Mouse (Mus musculus): Measurements from ENCODE around the gene Ddb1. TPM values are rescaled to one million over a fixed set of nuclear protein-coding genes. Genes with fewer than 3 reads are reported as not detected.

Ddb1 gene
- polyA plus RNA-seq, 1 experiment from 2014 or later: 251 TPM

DNA sequence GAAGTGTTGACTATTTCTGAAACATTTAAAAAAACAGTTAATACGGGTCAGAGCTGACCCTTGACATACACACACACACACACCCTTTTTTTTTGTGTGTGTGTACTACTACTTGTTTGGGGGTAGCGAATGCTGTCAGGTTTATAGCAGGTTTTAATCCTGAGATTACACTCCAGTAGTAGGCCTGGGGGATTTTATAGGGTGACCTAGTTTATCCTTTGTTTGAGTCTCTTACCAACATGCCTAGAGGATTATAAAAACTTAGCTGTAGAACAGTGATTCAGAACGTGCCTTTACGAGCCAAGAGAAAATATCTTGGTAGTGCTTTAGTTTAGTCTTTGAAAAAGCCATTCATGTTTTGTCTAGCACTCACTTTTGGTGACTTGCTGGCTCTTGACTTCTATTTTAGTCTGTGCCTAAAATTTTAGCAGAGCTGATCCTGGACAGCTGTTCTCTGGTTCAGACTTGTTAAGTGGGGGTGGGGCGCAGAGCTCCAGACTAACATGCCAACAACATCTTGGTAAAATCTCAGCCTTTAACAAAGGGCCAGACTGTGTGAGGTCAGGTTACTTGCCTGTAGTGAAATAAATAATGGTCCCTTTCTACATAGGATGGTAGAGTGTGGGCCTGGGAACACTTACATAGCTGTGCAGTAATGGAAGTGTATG is 3.6 kb downstream of the Ddb1 start:
- no peak overlapping the region for H3K4me3 ChIP-seq (ENCODE audit: control insufficient read depth in 1 of 2, insufficient read depth in 1 of 2, low read depth in 1 of 2, low read length in 2 of 2)
- H3K27me3 ChIP-seq (ENCODE audit: control insufficient read depth, insufficient read depth, low read length): no peaks in the 10 kb centered on the region
- no peak overlapping the region for H3K4me2 ChIP-seq (ENCODE audit: low read length)
- H3K36me3 ChIP-seq (ENCODE audit: control insufficient read depth, insufficient read depth, low read length): peaks cover 71% of the 10 kb centered on the region
- H3K4me1 ChIP-seq (ENCODE audit: control insufficient read depth in 2 of 2, insufficient read depth in 2 of 2, low read length in 2 of 2): peaks cover 10 to 29% of the 10 kb centered on the region in 2 experiments
- no peak overlapping the region for H3K27ac ChIP-seq (replicated peaks in 1 of 2; ENCODE audit: control insufficient read depth in 1 of 2, insufficient read depth in 1 of 2, low read depth in 2 of 2, low read length in 2 of 2)
- H3K9me3 ChIP-seq (ENCODE audit: control insufficient read depth, low read length): no peaks in the 10 kb centered on the region
- no peak for ATAC-seq (ENCODE audit: insufficient number of reproducible peaks, insufficient read depth, low FRiP score, low read depth)
- 75% methylated on average over 5 of the region's 5 CpGs for WGBS
- H3K9ac ChIP-seq (ENCODE audit: low read length): no peak overlapping the region

- Histone ChIP-seq H3K36me3 (ENCODE audit: control insufficient read depth, insufficient read depth, low read length) (peaks cover 22% of the 10 kb centered on the region), H3K27me3 (ENCODE audit: control insufficient read depth, insufficient read depth, low read length) (no peaks in the 10 kb centered on the region), H3K4me2 (ENCODE audit: low read length) (peak within 1 kb of the TSS; percentile 99), H3K9ac (ENCODE audit: low read length) (peak within 1 kb of the TSS; percentile 71), H3K4me1 (ENCODE audit: control insufficient read depth in 2 of 2, insufficient read depth in 2 of 2, low read length in 2 of 2) (peaks cover 3 to 18% of the 10 kb centered on the region in 2 experiments; a peak in 3 of 4 replicates), H3K27ac (replicated peaks in 1 of 2; ENCODE audit: control insufficient read depth in 1 of 2, insufficient read depth in 1 of 2, low read depth in 2 of 2, low read length in 2 of 2) (no peak within 1 kb of the TSS), H3K4me3 (ENCODE audit: control insufficient read depth in 1 of 2, insufficient read depth in 1 of 2, low read depth in 1 of 2, low read length in 2 of 2) (peak within 1 kb of the TSS; percentile 49 to 51), H3K9me3 (ENCODE audit: control insufficient read depth, low read length) (no peaks in the 10 kb centered on the region)
- WGBS: 2% methylated on average over 32 of the region's 32 CpGs
- ATAC-seq (ENCODE audit: insufficient number of reproducible peaks, insufficient read depth, low FRiP score, low read depth): peak; percentile 52; the same call in 1 of the 2 replicates
Observed at GRCm38 (mm10) chr19:10634106-10634871, 29.2 kb downstream of the Ddb1 start, which contains the start of gene Vwce. Gene Vwce, plus strand, starts transcription at chr19:10634213.

GRCm38 (mm10) chr19:10634872-10635318 is 29.8 kb downstream of the Ddb1 start:
- Histone ChIP-seq H3K27ac (replicated peaks in 1 of 2; ENCODE audit: control insufficient read depth in 1 of 2, insufficient read depth in 1 of 2, low read depth in 2 of 2, low read length in 2 of 2) (no peak overlapping the region), H3K27me3 (ENCODE audit: control insufficient read depth, insufficient read depth, low read length) (no peaks in the 10 kb centered on the region), H3K4me2 (ENCODE audit: low read length) (peak overlapping the region; percentile 99), H3K4me1 (ENCODE audit: control insufficient read depth in 2 of 2, insufficient read depth in 2 of 2, low read length in 2 of 2) (peaks cover 3 to 18% of the 10 kb centered on the region in 2 experiments; a peak in 3 of 4 replicates), H3K36me3 (ENCODE audit: control insufficient read depth, insufficient read depth, low read length) (peaks cover 16% of the 10 kb centered on the region), H3K9ac (ENCODE audit: low read length) (peak overlapping the region; percentile 71), H3K4me3 (ENCODE audit: control insufficient read depth in 1 of 2, insufficient read depth in 1 of 2, low read depth in 1 of 2, low read length in 2 of 2) (peak overlapping the region; percentile 49 to 51), H3K9me3 (ENCODE audit: control insufficient read depth, low read length) (no peaks in the 10 kb centered on the region)
- peak; percentile 58 for ATAC-seq (ENCODE audit: insufficient number of reproducible peaks, insufficient read depth, low FRiP score, low read depth)
- 2% methylated on average over 21 of the region's 21 CpGs for WGBS

DNA sequence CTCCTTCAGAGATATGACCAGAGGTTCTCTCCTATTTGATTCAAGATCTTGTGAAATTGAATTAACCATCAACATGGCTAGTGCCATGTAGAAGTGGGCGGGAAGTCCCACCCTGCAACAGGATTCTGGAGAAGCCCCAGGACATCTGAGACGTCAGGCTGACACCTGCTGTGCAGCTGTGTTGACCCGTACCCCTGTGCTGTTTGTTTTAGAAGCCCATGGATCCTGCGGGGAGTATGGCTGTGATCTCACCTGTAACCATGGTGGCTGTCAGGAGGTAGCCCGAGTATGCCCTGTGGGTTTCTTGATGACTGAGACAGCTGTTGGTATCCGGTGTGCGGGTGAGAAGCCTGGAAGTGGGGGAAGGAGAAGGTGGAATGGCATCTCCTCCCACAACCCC is 32.7 kb downstream of the Ddb1 start:
- Histone ChIP-seq H3K9me3 (ENCODE audit: control insufficient read depth, low read length) (no peaks in the 10 kb centered on the region), H3K36me3 (ENCODE audit: control insufficient read depth, insufficient read depth, low read length) (no peaks in the 10 kb centered on the region), H3K4me3 (ENCODE audit: control insufficient read depth in 1 of 2, insufficient read depth in 1 of 2, low read depth in 1 of 2, low read length in 2 of 2) (no peak overlapping the region), H3K4me2 (ENCODE audit: low read length) (no peak overlapping the region), H3K4me1 (ENCODE audit: control insufficient read depth in 2 of 2, insufficient read depth in 2 of 2, low read length in 2 of 2) (peaks cover 5 to 20% of the 10 kb centered on the region in 2 experiments; a peak in 3 of 4 replicates), H3K9ac (ENCODE audit: low read length) (no peak overlapping the region), H3K27ac (replicated peaks in 1 of 2; ENCODE audit: control insufficient read depth in 1 of 2, insufficient read depth in 1 of 2, low read depth in 2 of 2, low read length in 2 of 2) (no peak overlapping the region), H3K27me3 (ENCODE audit: control insufficient read depth, insufficient read depth, low read length) (no peaks in the 10 kb centered on the region)
- no peak for ATAC-seq (ENCODE audit: insufficient number of reproducible peaks, insufficient read depth, low FRiP score, low read depth)
- 40% methylated on average over 7 of the region's 7 CpGs for WGBS

DNA sequence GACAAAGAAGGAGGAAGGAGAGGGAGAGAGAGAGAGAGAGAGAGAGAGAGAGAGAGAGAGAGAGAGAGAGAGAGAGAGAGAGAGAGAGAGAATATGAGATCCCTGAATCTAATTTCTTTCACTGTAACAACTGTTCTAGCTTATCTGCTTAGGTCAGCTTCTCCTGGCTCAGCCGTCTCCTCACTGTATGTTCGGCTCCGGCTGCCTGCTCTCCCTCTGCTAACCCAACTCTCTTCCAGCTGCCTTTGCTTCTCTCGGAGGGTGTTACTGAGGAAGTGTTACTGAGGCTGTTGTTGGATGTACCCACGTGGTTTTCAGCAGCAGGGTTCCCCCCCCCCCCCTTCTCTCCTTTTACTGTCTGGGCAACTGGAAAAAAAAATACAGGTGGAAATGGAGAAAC is 35.0 kb downstream of the Ddb1 start:
- no peak for ATAC-seq (ENCODE audit: insufficient number of reproducible peaks, insufficient read depth, low FRiP score, low read depth)
- Histone ChIP-seq H3K4me2 (ENCODE audit: low read length) (0 out of 2 replicates have a peak overlapping the region, but pooled peaks have one; percentile 2), H3K9ac (ENCODE audit: low read length) (no peak overlapping the region)

DNA sequence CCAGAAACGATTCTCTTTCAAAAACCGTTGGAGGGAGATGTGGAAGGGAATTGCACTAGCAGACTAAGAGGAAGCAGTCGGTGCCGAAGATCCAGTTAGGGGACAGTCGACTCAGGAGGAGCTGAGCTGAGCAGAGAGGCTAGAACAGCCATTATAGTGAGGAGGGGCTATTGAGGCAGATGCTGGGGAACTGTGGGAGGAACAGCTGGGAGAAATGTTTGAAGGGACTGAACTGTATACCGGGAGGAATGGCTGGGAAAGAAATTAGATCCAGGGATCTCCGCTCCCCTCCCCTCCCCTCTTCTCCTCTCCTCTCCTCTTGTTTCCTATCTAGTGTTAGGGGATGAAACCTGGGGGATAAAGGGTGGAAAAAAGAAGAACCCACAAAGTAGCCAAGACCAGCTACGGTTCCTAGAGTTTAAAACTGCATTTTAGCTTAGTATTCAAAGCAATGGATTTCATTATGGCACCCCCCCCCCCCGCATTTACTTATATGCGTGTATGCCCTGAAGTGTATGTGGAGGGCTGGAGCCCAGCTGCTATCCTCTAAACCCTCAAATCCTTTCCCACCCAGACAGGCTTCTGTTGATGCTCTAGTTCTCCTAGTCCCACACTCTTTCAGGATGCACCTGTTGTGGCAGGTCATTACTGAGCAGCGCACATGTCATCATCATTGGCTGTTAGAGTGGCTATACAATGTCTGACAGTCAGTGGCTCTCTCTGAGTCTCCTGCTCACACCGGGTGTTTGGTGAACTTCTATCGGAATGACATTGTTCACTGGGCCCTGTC is 35.7 kb downstream of the Ddb1 start:
- H3K27me3 ChIP-seq (ENCODE audit: control insufficient read depth, insufficient read depth, low read length): no peaks in the 10 kb centered on the region
- peaks cover 2 to 3% of the 10 kb centered on the region in 2 experiments; a peak in 1 of 4 replicates for H3K4me1 ChIP-seq (ENCODE audit: control insufficient read depth in 2 of 2, insufficient read depth in 2 of 2, low read length in 2 of 2)
- H3K27ac ChIP-seq (replicated peaks in 1 of 2; ENCODE audit: control insufficient read depth in 1 of 2, insufficient read depth in 1 of 2, low read depth in 2 of 2, low read length in 2 of 2): no peak overlapping the region
- H3K9me3 ChIP-seq (ENCODE audit: control insufficient read depth, low read length): no peaks in the 10 kb centered on the region
- no peak for ATAC-seq (ENCODE audit: insufficient number of reproducible peaks, insufficient read depth, low FRiP score, low read depth)
- no peak overlapping the region for H3K4me3 ChIP-seq (ENCODE audit: control insufficient read depth in 1 of 2, insufficient read depth in 1 of 2, low read depth in 1 of 2, low read length in 2 of 2)
- H3K4me2 ChIP-seq (ENCODE audit: low read length): no peak overlapping the region
- WGBS: 45% methylated on average over 13 of the region's 13 CpGs
- H3K9ac ChIP-seq (ENCODE audit: low read length): no peak overlapping the region
- no peaks in the 10 kb centered on the region for H3K36me3 ChIP-seq (ENCODE audit: control insufficient read depth, insufficient read depth, low read length)

More for the DNA sequence above, 35.0 kb downstream of the Ddb1 start:
- H3K4me3 ChIP-seq (ENCODE audit: control insufficient read depth in 1 of 2, insufficient read depth in 1 of 2, low read depth in 1 of 2, low read length in 2 of 2): no peak overlapping the region
- H3K36me3 ChIP-seq (ENCODE audit: control insufficient read depth, insufficient read depth, low read length): no peaks in the 10 kb centered on the region
- peaks cover 2 to 8% of the 10 kb centered on the region in 2 experiments; a peak in 3 of 4 replicates for H3K4me1 ChIP-seq (ENCODE audit: control insufficient read depth in 2 of 2, insufficient read depth in 2 of 2, low read length in 2 of 2)
- no peaks in the 10 kb centered on the region for H3K27me3 ChIP-seq (ENCODE audit: control insufficient read depth, insufficient read depth, low read length)
- H3K9me3 ChIP-seq (ENCODE audit: control insufficient read depth, low read length): no peaks in the 10 kb centered on the region
- H3K27ac ChIP-seq (replicated peaks in 1 of 2; ENCODE audit: control insufficient read depth in 1 of 2, insufficient read depth in 1 of 2, low read depth in 2 of 2, low read length in 2 of 2): no peak overlapping the region
- WGBS: 3% methylated on average over 5 of the region's 5 CpGs

GRCm38 (mm10) chr19:10645616-10646015 is 40.5 kb downstream of the Ddb1 start:
- H3K27me3 ChIP-seq (ENCODE audit: control insufficient read depth, insufficient read depth, low read length): no peaks in the 10 kb centered on the region
- no peaks in the 10 kb centered on the region for H3K4me1 ChIP-seq (ENCODE audit: control insufficient read depth in 2 of 2, insufficient read depth in 2 of 2, low read length in 2 of 2)
- no peak overlapping the region for H3K4me2 ChIP-seq (ENCODE audit: low read length)
- H3K27ac ChIP-seq (replicated peaks in 1 of 2; ENCODE audit: control insufficient read depth in 1 of 2, insufficient read depth in 1 of 2, low read depth in 2 of 2, low read length in 2 of 2): no peak overlapping the region
- no peak overlapping the region for H3K4me3 ChIP-seq (ENCODE audit: control insufficient read depth in 1 of 2, insufficient read depth in 1 of 2, low read depth in 1 of 2, low read length in 2 of 2)
- H3K9me3 ChIP-seq (ENCODE audit: control insufficient read depth, low read length): no peaks in the 10 kb centered on the region
- no peaks in the 10 kb centered on the region for H3K36me3 ChIP-seq (ENCODE audit: control insufficient read depth, insufficient read depth, low read length)
- ATAC-seq (ENCODE audit: insufficient number of reproducible peaks, insufficient read depth, low FRiP score, low read depth): no peak
- 87% methylated on average over 2 of the region's 2 CpGs for WGBS
- no peak overlapping the region for H3K9ac ChIP-seq (ENCODE audit: low read length)

Data from heart, embryonic 14.5 days (tissue).